In genomic region chr2:11601795-11602194, GRCm38 (mm10) we compare ENCODE assay signal across 9 mouse cellular contexts. TPM values are rescaled to one million over a fixed set of nuclear protein-coding genes. Genes with fewer than 3 reads are reported as not detected.
DNase-seq lines count a peak whose midpoint lies in the region; ATAC-seq and TF ChIP-seq lines count a peak whose summit lies in the region.
"Had no signal": no experiment of that assay in that cellular context is flagged by ENCODE, and none has a peak within 500 bp of the region (broad histone marks: within the 10 kb centered on the region; RNA-seq: fewer than 3 reads in every experiment).

No protein-coding gene starts in this region.

- H3K27me3 ChIP-seq in CH12.LX (replicated peaks) = no peaks in the 10 kb centered on the region
- no peaks in the 10 kb centered on the region for H3K27me3 ChIP-seq in forebrain, embryonic 15.5 days
- H3K27me3 ChIP-seq in liver, embryonic 14.5 days (ENCODE audit: control insufficient read depth, insufficient read depth, low read length) = no peaks in the 10 kb centered on the region

- H3K27ac ChIP-seq in gastrocnemius, adult 2 months = no peak overlapping the region
- no peak overlapping the region for H3K27ac ChIP-seq in CH12.LX (ENCODE audit: insufficient read depth, low read depth)
- H3K27ac ChIP-seq in forebrain, embryonic 15.5 days (replicated peaks) = no peak overlapping the region
- H3K27ac ChIP-seq in liver, embryonic 14.5 days = no peak overlapping the region

- no peaks in the 10 kb centered on the region for H3K9me3 ChIP-seq in CH12.LX (replicated peaks; ENCODE audit: low read length)
- no peaks in the 10 kb centered on the region for H3K9me3 ChIP-seq in forebrain, embryonic 15.5 days
- no peaks in the 10 kb centered on the region for H3K9me3 ChIP-seq in liver, embryonic 14.5 days (ENCODE audit: control insufficient read depth, low read length)

- 84% methylated on average over 6 of the region's 6 CpGs for WGBS in forebrain, embryonic 15.5 days
- WGBS in liver, embryonic 14.5 days (ENCODE audit: insufficient replicate concordance) = 62% methylated on average over 6 of the region's 6 CpGs

- peaks cover 28 to 40% of the 10 kb centered on the region in 2 experiments for H3K36me3 ChIP-seq in CH12.LX (replicated peaks in 1 of 2; ENCODE audit: control insufficient read depth in 1 of 2, insufficient read depth in 1 of 2, low read length in 1 of 2)
- H3K36me3 ChIP-seq in forebrain, embryonic 15.5 days = peaks cover 31% of the 10 kb centered on the region
- H3K36me3 ChIP-seq in liver, embryonic 14.5 days (replicated peaks; ENCODE audit: control insufficient read depth, insufficient read depth, low read depth) = peaks cover 30% of the 10 kb centered on the region

- no peak for TF ChIP-seq RAD21 in CH12.LX (IDR thresholded peaks at IDR 0.05; ENCODE audit: low read depth, low read length)

- no peak for ATAC-seq in forebrain, embryonic 15.5 days (replicated peaks)
- no peak for ATAC-seq in liver, embryonic 14.5 days (ENCODE audit: insufficient read depth)

- H3K4me1 ChIP-seq in CH12.LX (ENCODE audit: control insufficient read depth in 1 of 2, insufficient read depth in 2 of 2) = peaks cover 0 to 46% of the 10 kb centered on the region in 2 experiments; a peak in 2 of 4 replicates
- H3K4me1 ChIP-seq in forebrain, embryonic 15.5 days = peaks cover 13% of the 10 kb centered on the region
- H3K4me1 ChIP-seq in liver, embryonic 14.5 days (replicated peaks; ENCODE audit: control insufficient read depth in 2 of 2, insufficient read depth in 2 of 2, low read length in 1 of 2) = peaks cover 5% of the 10 kb centered on the region in 2 experiments; a peak in 3 of 4 replicates

- TF ChIP-seq EP300 in CH12.LX (IDR thresholded peaks at IDR 0.05; ENCODE audit: low read length) = no peak
- TF ChIP-seq EP300 in liver, embryonic 14.5 days (IDR thresholded peaks at IDR 0.05; ENCODE audit: low read depth) = no peak

- TF ChIP-seq POLR2A in CH12.LX (IDR thresholded peaks at IDR 0.05; ENCODE audit: low read depth, low read length) = no peak

- in situ Hi-C loops in CH12.LX (cut with MboI; ENCODE audit: low pct_ligation_motif_present, low pct_unique_long_range_greater_than_20kb, low sequenced_read_pairs) = no loop called here

- no peak for DNase-seq in gastrocnemius, adult 2 months
- no peak for DNase-seq in gastrocnemius, postnatal 10 days
- no peak for DNase-seq in CH12.LX (ENCODE audit: extremely low read depth)
- no peak for DNase-seq in liver, embryonic 14.5 days (ENCODE audit: low read depth in 3 of 3, low spot score in 3 of 3)
- DNase-seq in gastrocnemius, postnatal 36 days = no peak
- no peak for DNase-seq in retina, postnatal 1 day
- no peak for DNase-seq in MN1 (ENCODE audit: low spot score)
- DNase-seq: lung, postnatal 36 days had no signal

- dilution Hi-C loops in CH12.LX (cut with MboI; ENCODE audit: extremely low pct_ligation_motif_present, extremely low pct_unique_long_range_greater_than_20kb, low sequenced_read_pairs) = no loop called here

- peaks cover 56% of the 10 kb centered on the region for H3K79me2 ChIP-seq in CH12.LX (replicated peaks; ENCODE audit: control insufficient read depth, extremely low read depth, insufficient read depth, poor library complexity, severe bottlenecking)

- no peak for TF ChIP-seq CTCF in gastrocnemius, adult 2 months (IDR thresholded peaks at IDR 0.05)
- no peak for TF ChIP-seq CTCF in CH12.LX (conservative IDR thresholded peaks at IDR 0.05 in 1 of 2, IDR thresholded peaks at IDR 0.05 in 1 of 2; ENCODE audit: low read depth in 2 of 2, low read length in 2 of 2)
- TF ChIP-seq CTCF in liver, embryonic 14.5 days (IDR thresholded peaks at IDR 0.05; ENCODE audit: low read depth) = no peak

- peak overlapping the region; percentile 87 for H3K9ac ChIP-seq in CH12.LX (ENCODE audit: insufficient read depth, low read depth)
- H3K9ac ChIP-seq in forebrain, embryonic 15.5 days (replicated peaks) = peak overlapping the region; percentile 96
- peak overlapping the region; percentile 94 for H3K9ac ChIP-seq in liver, embryonic 14.5 days (replicated peaks)

- peak overlapping the region; percentile 97 for H3K4me2 ChIP-seq in CH12.LX (ENCODE audit: insufficient read depth, low read depth, poor library complexity, severe bottlenecking)
- H3K4me2 ChIP-seq in forebrain, embryonic 15.5 days (replicated peaks) = peak overlapping the region; percentile 58
- H3K4me2 ChIP-seq in liver, embryonic 14.5 days (ENCODE audit: low read depth) = peak overlapping the region; percentile 72

- intact Hi-C loops in gastrocnemius, adult 2 months (cut with DNase I) = loop anchor here (10.0 kb wide), 2 partner anchors 103 to 173 kb away; partner anchors contain the start of genes Ankrd16, Fbh1 and Il15ra
- intact Hi-C loops in gastrocnemius, postnatal 36 days (cut with DNase I) = no loop called here

- H3K4me3 ChIP-seq in gastrocnemius, adult 2 months = peak overlapping the region; percentile 99
- H3K4me3 ChIP-seq in CH12.LX (replicated peaks in 1 of 3; ENCODE audit: low read depth in 2 of 3, low read length in 2 of 3, poor library complexity in 1 of 3) = peak overlapping the region; percentile 77 to 98 (median 95)
- peak overlapping the region; percentile 89 for H3K4me3 ChIP-seq in forebrain, embryonic 15.5 days
- peak overlapping the region; percentile 93 to 95 for H3K4me3 ChIP-seq in liver, embryonic 14.5 days (ENCODE audit: insufficient read depth in 1 of 2, low read depth in 2 of 2, low read length in 2 of 2)

TF ChIP-seq in CH12.LX, 34 proteins besides CTCF, POLR2A, EP300 and RAD21:
- peak; percentile 71; the same call in 1 of the 2 replicates for TF ChIP-seq MYC (IDR thresholded peaks at IDR 0.05; ENCODE audit: low read depth, low read length)
- peak; percentile 56; the same call in 1 of the 2 replicates for TF ChIP-seq MAX (IDR thresholded peaks at IDR 0.05; ENCODE audit: low read length)
- TF ChIP-seq PAX5 (IDR thresholded peaks at IDR 0.05; ENCODE audit: low read length) = no peak
- peak; percentile 45; the same call in 1 of the 2 replicates for TF ChIP-seq CHD1 (IDR thresholded peaks at IDR 0.05; ENCODE audit: low read depth, low read length)
- 0 out of 2 replicates have a peak, but pooled peaks have one; percentile 50 for TF ChIP-seq MXI1 (IDR thresholded peaks at IDR 0.05; ENCODE audit: low read depth, low read length)

RNA-seq across cellular contexts. Expression of gene Rbm17, which starts 2.2 kb away (rescaled TPM):
- total RNA-seq in gastrocnemius, adult 2 months (2021) = 10 to 100 TPM; 54.2 to 56.2 TPM
- total RNA-seq in gastrocnemius, postnatal 10 days (2021) = 10 to 100 TPM; 63.3 to 69.8 TPM
- total RNA-seq in CH12.LX (2012; rRNA removed) = 199 and 248 TPM in 2 replicates
- 239 and 244 TPM in 2 replicates for total RNA-seq in CH12.LX (2014; rRNA removed)
- 344 and 405 TPM in 2 replicates for polyA plus RNA-seq in CH12.LX (2012; ENCODE audit: insufficient read length, low read depth)
- 139 and 140 TPM in 2 replicates for polyA plus RNA-seq in forebrain, embryonic 15.5 days (2015; fragmentation: Nextera tagmentation; extraction: Ambion mirVana)
- 28.3 and 63.0 TPM in 2 replicates for polyA plus RNA-seq in liver, embryonic 14.5 days (2012; rRNA removed)
- polyA plus RNA-seq in liver, embryonic 14.5 days (2014; fragmentation: Nextera tagmentation; extraction: Ambion mirVana) = 53.2 and 54.0 TPM in 2 replicates
- total RNA-seq in gastrocnemius, postnatal 36 days (2021) = 10 to 100 TPM; 45.3 to 53.5 TPM

RNA-seq across cellular contexts. Expression of gene Gm17490, which starts 24.3 kb away (rescaled TPM):
- total RNA-seq in gastrocnemius, adult 2 months (2021) = not detected
- total RNA-seq in gastrocnemius, postnatal 10 days (2021) = not detected
- total RNA-seq in CH12.LX (2012; rRNA removed) (not detected in 2 replicates), CH12.LX (2014; rRNA removed) (not detected in 2 replicates)
- not detected in 2 replicates for polyA plus RNA-seq in CH12.LX (2012; ENCODE audit: insufficient read length, low read depth)
- polyA plus RNA-seq in forebrain, embryonic 15.5 days (2015; fragmentation: Nextera tagmentation; extraction: Ambion mirVana) = not detected in 2 replicates
- not detected in 2 replicates for polyA plus RNA-seq in liver, embryonic 14.5 days (2012; rRNA removed)
- polyA plus RNA-seq in liver, embryonic 14.5 days (2014; fragmentation: Nextera tagmentation; extraction: Ambion mirVana) = not detected in 2 replicates
- not detected for total RNA-seq in gastrocnemius, postnatal 36 days (2021)

RNA-seq across cellular contexts. Expression of gene Il2ra, which starts 40.8 kb away (rescaled TPM):
- total RNA-seq in gastrocnemius, adult 2 months (2021) = under 1 TPM; 0.45 to 0.92 TPM
- under 1 TPM; 0.14 to 0.16 TPM for total RNA-seq in gastrocnemius, postnatal 10 days (2021)
- total RNA-seq in CH12.LX (2012; rRNA removed) = 5.5 and 6.0 TPM in 2 replicates
- 4.8 and 6.3 TPM in 2 replicates for total RNA-seq in CH12.LX (2014; rRNA removed)
- 8.7 and 8.8 TPM in 2 replicates for polyA plus RNA-seq in CH12.LX (2012; ENCODE audit: insufficient read length, low read depth)
- not detected in 2 replicates for polyA plus RNA-seq in forebrain, embryonic 15.5 days (2015; fragmentation: Nextera tagmentation; extraction: Ambion mirVana)
- 0.01 TPM in 1 of 2 replicates, not detected in the other for polyA plus RNA-seq in liver, embryonic 14.5 days (2012; rRNA removed)
- polyA plus RNA-seq in liver, embryonic 14.5 days (2014; fragmentation: Nextera tagmentation; extraction: Ambion mirVana) = not detected in 2 replicates
- total RNA-seq in gastrocnemius, postnatal 36 days (2021) = under 1 TPM; 0.41 to 0.69 TPM

RNA-seq across cellular contexts. Expression of gene Pfkfb3, which starts 47.9 kb away (rescaled TPM):
- total RNA-seq in gastrocnemius, adult 2 months (2021) = 100 to 1,000 TPM in 1 of 2 experiments, 10 to 100 TPM in 1; 84.9 to 302 TPM
- 10 to 100 TPM; 19.3 to 21.5 TPM for total RNA-seq in gastrocnemius, postnatal 10 days (2021)
- total RNA-seq in CH12.LX (2012; rRNA removed) (6.5 and 7.6 TPM in 2 replicates), CH12.LX (2014; rRNA removed) (4.9 and 6.7 TPM in 2 replicates)
- 17.2 and 18.3 TPM in 2 replicates for polyA plus RNA-seq in CH12.LX (2012; ENCODE audit: insufficient read length, low read depth)
- polyA plus RNA-seq in forebrain, embryonic 15.5 days (2015; fragmentation: Nextera tagmentation; extraction: Ambion mirVana) = 32.5 and 33.5 TPM in 2 replicates
- 4.6 and 5.2 TPM in 2 replicates for polyA plus RNA-seq in liver, embryonic 14.5 days (2012; rRNA removed)
- polyA plus RNA-seq in liver, embryonic 14.5 days (2014; fragmentation: Nextera tagmentation; extraction: Ambion mirVana) = 2.6 and 3.5 TPM in 2 replicates
- total RNA-seq in gastrocnemius, postnatal 36 days (2021) = 100 to 1,000 TPM; 128 to 161 TPM
